ENCODE assay signal across 34 mouse cellular contexts in genomic region chr4:96188671-96189070, GRCm38 (mm10). TPM values are rescaled to one million over a fixed set of nuclear protein-coding genes. Genes with fewer than 3 reads are reported as not detected.
"Had no signal": no experiment of that assay in that cellular context is flagged by ENCODE, and none has a peak within 500 bp of the region (broad histone marks: within the 10 kb centered on the region; RNA-seq: fewer than 3 reads in every experiment).

No protein-coding gene starts in this region.

RNA-seq across cellular contexts. Expression of gene Cyp2j12, which starts 47.7 kb away (rescaled TPM):
- total RNA-seq: heart, postnatal 10 days; heart, postnatal 14 days; heart, postnatal 25 days; heart, postnatal 36 days; heart, postnatal 4 days; hematopoietic stem cell, adult 5-6 weeks; hindbrain, postnatal 0 days had no signal
- polyA plus RNA-seq: heart, embryonic 12.5 days; heart, embryonic 13.5 days; heart, embryonic 14.5 days; heart, embryonic 15.5 days; heart, embryonic 16.5 days; heart, postnatal 0 days; hindbrain, embryonic 10.5 days; hindbrain, embryonic 11.5 days; hindbrain, embryonic 12.5 days; hindbrain, embryonic 13.5 days; hindbrain, embryonic 14.5 days; hindbrain, embryonic 15.5 days; hindbrain, embryonic 16.5 days; hindbrain, postnatal 0 days; inflammation-experienced regulatory T-cells, adult 6 months; intestine, embryonic 14.5 days; intestine, embryonic 15.5 days; intestine, embryonic 16.5 days; intestine, postnatal 0 days; kidney, adult 2 months; kidney, embryonic 14.5 days; kidney, embryonic 15.5 days; kidney, embryonic 16.5 days; kidney, postnatal 0 days; large intestine, adult 2 months had no signal

RNA-seq across cellular contexts. Expression of gene Cyp2j7, which starts 47.8 kb away (rescaled TPM):
- total RNA-seq: heart, postnatal 10 days; heart, postnatal 14 days; heart, postnatal 25 days; heart, postnatal 36 days; heart, postnatal 4 days; hematopoietic stem cell, adult 5-6 weeks; hindbrain, postnatal 0 days; layer of hippocampus, postnatal 10 days; left cerebral cortex, adult 18-20 months; left cerebral cortex, adult 2 months had no signal
- polyA plus RNA-seq: heart, embryonic 12.5 days; heart, embryonic 13.5 days; heart, embryonic 14.5 days; heart, embryonic 15.5 days; heart, embryonic 16.5 days; heart, postnatal 0 days; hindbrain, embryonic 10.5 days; hindbrain, embryonic 11.5 days; hindbrain, embryonic 12.5 days; hindbrain, embryonic 13.5 days; hindbrain, embryonic 14.5 days; hindbrain, embryonic 15.5 days; hindbrain, embryonic 16.5 days; hindbrain, postnatal 0 days; inflammation-experienced regulatory T-cells, adult 6 months; intestine, embryonic 14.5 days; intestine, embryonic 15.5 days; intestine, embryonic 16.5 days; intestine, postnatal 0 days; kidney, embryonic 14.5 days; large intestine, adult 2 months had no signal
